Mouse (Mus musculus): ENCODE results near the gene Il1f8. TPM values are rescaled to one million over a fixed set of nuclear protein-coding genes. Genes with fewer than 3 reads are reported as not detected.
A peak's percentile ranks its signal among the peaks of the same experiment; 100 is the strongest.
"Not testable (repeated sequence)": the region's sequence is repeated elsewhere in the genome, so short reads cannot be mapped to it uniquely, and the experiment has no call there.

The Il1f8 gene
- 50.5 and 52.4 TPM in 2 replicates for polyA plus RNA-seq (2015; fragmentation: Nextera tagmentation; extraction: Ambion mirVana)

DNA sequence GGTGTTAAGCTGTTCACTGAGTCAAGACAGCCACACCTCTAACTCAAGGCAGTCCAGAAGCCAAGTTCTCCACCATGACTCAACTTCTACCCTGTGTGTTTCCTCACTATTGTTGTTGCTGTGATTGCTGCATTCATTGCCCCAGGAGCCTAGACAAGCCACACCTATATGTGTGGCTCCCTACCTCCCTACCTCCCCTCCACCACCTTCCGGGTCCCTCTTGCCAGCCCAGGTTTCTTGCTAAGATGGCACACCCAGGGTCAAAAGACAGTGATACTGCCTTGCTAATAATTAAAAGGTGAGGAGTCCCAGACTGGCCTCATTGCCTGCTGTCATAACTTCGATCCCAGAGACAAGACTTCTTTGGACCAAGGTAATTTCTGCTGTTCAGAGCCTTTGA is at the start of gene Il1f8:
Gene Il1f8 (plus strand): TSS at position 301 of the 400 bp plus-strand sequence.
- DNase-seq (ENCODE audit: low spot score) (no peak), ATAC-seq (ENCODE audit: low FRiP score, low TSS enrichment) (no peak)
- H3K27ac ChIP-seq (replicated peaks), result no peak within 1 kb of the TSS
- TF ChIP-seq EP300 (optimal IDR thresholded peaks at IDR 0.05) (no peak), CTCF (IDR thresholded peaks at IDR 0.05; ENCODE audit: low read depth) (no peak)
- H3K4me3 ChIP-seq (ENCODE audit: low read depth, low read length), result no peak within 1 kb of the TSS
- 70% methylated on average over 2 of the region's 2 CpGs for WGBS
- no peaks in the 10 kb centered on the region for H3K36me3 ChIP-seq (ENCODE audit: control insufficient read depth, insufficient read depth, low read length)
- no peaks in the 10 kb centered on the region for H3K9me3 ChIP-seq (ENCODE audit: control insufficient read depth, low read length)
- H3K4me1 ChIP-seq (replicated peaks; ENCODE audit: control insufficient read depth, insufficient read depth), result no peaks in the 10 kb centered on the region
- H3K9ac ChIP-seq (ENCODE audit: low read length), result no peak within 1 kb of the TSS
- no peaks in the 10 kb centered on the region for H3K27me3 ChIP-seq (ENCODE audit: control insufficient read depth, insufficient read depth, low read length)
- no peak within 1 kb of the TSS for H3K4me2 ChIP-seq (replicated peaks; ENCODE audit: low read depth)

DNA sequence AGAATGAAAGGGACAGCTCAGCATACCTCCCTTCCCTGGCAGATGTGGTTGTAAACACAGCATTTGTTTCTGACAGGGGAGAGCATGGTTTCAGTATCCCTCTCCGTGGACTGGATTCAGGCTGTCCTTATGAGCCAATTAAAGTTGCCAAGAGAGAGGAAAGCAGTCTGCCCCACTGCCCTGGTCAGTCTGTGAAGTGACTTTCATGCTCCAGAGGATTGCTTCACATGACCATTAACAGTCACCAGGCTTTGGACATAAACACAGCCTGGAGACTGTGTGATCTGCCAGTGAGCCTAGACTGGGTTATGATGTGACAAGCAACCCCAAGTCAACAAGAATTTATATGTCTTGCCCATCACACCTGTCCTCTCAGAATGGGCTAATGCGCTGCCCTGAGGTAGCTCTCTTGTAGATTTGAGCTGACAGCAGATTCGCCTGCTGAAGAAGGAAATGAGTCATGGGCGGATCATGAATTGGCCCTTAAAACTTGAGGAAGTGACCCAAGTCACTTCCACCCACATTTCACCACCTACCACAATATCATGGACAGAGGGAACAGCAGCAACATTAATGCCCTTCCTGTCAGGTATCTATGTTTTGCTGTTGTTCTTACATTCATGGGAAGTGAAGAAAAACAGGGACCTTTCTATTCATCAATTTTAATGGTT is 49.2 kb upstream of the Il1f8 start:
- no peak overlapping the region for H3K9ac ChIP-seq (ENCODE audit: low read length)
- no peak for TF ChIP-seq CTCF (IDR thresholded peaks at IDR 0.05; ENCODE audit: low read depth)
- TF ChIP-seq EP300 (optimal IDR thresholded peaks at IDR 0.05), result no peak
- no peak overlapping the region for H3K27ac ChIP-seq (replicated peaks)
- H3K9me3 ChIP-seq (ENCODE audit: control insufficient read depth, low read length), result no peaks in the 10 kb centered on the region
- no peak overlapping the region for H3K4me2 ChIP-seq (replicated peaks; ENCODE audit: low read depth)
- DNase-seq (ENCODE audit: low spot score), result no peak
- H3K27me3 ChIP-seq (ENCODE audit: control insufficient read depth, insufficient read depth, low read length), result no peaks in the 10 kb centered on the region
- H3K36me3 ChIP-seq (ENCODE audit: control insufficient read depth, insufficient read depth, low read length), result no peaks in the 10 kb centered on the region
- 66% methylated on average over 4 of the region's 4 CpGs for WGBS
- no peak overlapping the region for H3K4me3 ChIP-seq (ENCODE audit: low read depth, low read length)
- no peak for ATAC-seq (ENCODE audit: low FRiP score, low TSS enrichment)
- H3K4me1 ChIP-seq (replicated peaks; ENCODE audit: control insufficient read depth, insufficient read depth), result no peaks in the 10 kb centered on the region

DNA sequence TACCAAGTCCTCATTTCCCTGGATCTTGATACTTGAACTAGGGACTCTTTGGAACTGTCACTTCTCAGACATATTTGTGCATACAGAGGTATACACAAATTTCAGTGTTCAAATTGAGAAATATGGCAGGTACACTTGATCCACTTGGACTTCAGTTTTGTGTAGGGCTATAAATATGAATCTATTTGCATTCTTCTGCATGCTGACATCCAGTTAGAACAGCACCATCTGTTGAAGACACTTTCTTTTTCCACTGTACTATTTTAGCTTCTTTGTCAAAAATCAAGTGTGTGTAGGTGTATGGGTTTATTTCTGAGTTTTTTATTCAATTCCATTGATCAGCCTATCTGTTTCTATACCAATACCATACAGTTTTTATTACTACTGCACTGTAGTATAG is 43.9 kb upstream of the Il1f8 start:
- Histone ChIP-seq H3K36me3 (ENCODE audit: control insufficient read depth, insufficient read depth, low read length) (no peaks in the 10 kb centered on the region), H3K27me3 (ENCODE audit: control insufficient read depth, insufficient read depth, low read length) (no peaks in the 10 kb centered on the region), H3K4me1 (replicated peaks; ENCODE audit: control insufficient read depth, insufficient read depth) (no peaks in the 10 kb centered on the region), H3K4me3 (ENCODE audit: low read depth, low read length) (no peak overlapping the region), H3K27ac (replicated peaks) (no peak overlapping the region), H3K9me3 (ENCODE audit: control insufficient read depth, low read length) (no peaks in the 10 kb centered on the region), H3K9ac (ENCODE audit: low read length) (no peak overlapping the region), H3K4me2 (replicated peaks; ENCODE audit: low read depth) (no peak overlapping the region)
- no peak for ATAC-seq (ENCODE audit: low FRiP score, low TSS enrichment)
- TF ChIP-seq CTCF (IDR thresholded peaks at IDR 0.05; ENCODE audit: low read depth), result no peak
- no peak for TF ChIP-seq EP300 (optimal IDR thresholded peaks at IDR 0.05)
- no peak for DNase-seq (ENCODE audit: low spot score)

DNA sequence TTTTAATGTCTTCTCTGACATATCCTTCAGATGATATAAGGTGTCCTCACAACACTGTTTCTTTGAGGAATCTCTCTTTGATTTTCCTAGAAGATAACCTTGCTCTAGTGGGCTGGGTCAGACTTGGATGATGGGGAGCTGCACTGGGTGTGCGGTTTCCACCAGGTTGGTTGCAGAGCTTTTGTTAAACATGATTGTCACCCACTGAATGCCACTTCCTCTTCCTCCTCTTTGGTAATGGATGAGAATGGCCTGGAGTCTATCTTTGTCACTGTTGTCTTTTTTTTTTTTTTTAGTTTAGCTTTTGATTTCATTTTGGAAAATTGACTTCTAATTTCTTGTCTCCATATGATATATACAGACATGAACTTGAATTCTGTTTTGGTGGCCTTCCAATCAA is 18.6 kb upstream of the Il1f8 start:
- H3K36me3 ChIP-seq (ENCODE audit: control insufficient read depth, insufficient read depth, low read length), result no peaks in the 10 kb centered on the region
- H3K27ac ChIP-seq (replicated peaks), result no peak overlapping the region
- DNase-seq (ENCODE audit: low spot score) (no peak), ATAC-seq (ENCODE audit: low FRiP score, low TSS enrichment) (no peak)
- no peak for TF ChIP-seq CTCF (IDR thresholded peaks at IDR 0.05; ENCODE audit: low read depth)
- no peak for TF ChIP-seq EP300 (optimal IDR thresholded peaks at IDR 0.05)
- 74% methylated on average over 1 of the region's 1 CpGs for WGBS
- no peaks in the 10 kb centered on the region for H3K4me1 ChIP-seq (replicated peaks; ENCODE audit: control insufficient read depth, insufficient read depth)
- H3K9me3 ChIP-seq (ENCODE audit: control insufficient read depth, low read length), result no peaks in the 10 kb centered on the region
- H3K27me3 ChIP-seq (ENCODE audit: control insufficient read depth, insufficient read depth, low read length), result no peaks in the 10 kb centered on the region
- H3K4me3 ChIP-seq (ENCODE audit: low read depth, low read length), result no peak overlapping the region
- H3K4me2 ChIP-seq (replicated peaks; ENCODE audit: low read depth), result no peak overlapping the region
- H3K9ac ChIP-seq (ENCODE audit: low read length), result no peak overlapping the region

DNA sequence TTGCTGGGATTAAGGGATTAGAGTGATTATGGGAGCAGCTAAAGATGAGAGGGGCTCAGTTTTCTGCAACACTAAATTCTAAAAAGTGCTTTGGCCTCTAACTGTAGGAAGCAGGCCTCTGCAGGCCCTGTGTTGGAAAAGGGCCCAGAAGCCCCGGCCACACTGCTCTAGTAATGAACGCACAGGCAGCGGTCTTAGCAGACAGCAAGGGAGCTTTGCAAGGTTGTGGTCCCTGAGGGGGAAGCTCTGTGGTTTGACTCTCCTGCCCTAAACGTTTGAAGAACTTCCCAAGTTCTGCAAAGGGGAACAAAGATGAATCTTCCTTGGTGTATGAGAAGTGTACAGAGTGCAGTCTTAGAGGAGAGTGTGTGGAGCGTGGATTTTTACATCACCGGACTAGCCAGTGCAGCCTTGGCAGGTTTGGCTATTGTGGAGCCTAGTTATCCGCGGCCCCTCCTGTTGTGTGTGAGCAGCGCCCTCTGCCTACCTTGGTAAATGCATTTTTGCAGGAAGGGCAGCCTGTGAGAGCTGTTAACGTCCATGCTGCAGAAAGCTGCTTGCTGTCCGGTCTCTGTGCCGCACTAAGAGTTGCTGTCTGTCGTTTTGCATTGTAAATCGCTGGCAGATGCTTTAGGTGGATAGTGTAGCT is 28.8 kb downstream of the Il1f8 start:
- H3K27me3 ChIP-seq (ENCODE audit: control insufficient read depth, insufficient read depth, low read length); ATAC-seq (ENCODE audit: low FRiP score, low TSS enrichment); H3K4me2 ChIP-seq (replicated peaks; ENCODE audit: low read depth); H3K9me3 ChIP-seq (ENCODE audit: control insufficient read depth, low read length); H3K4me3 ChIP-seq (ENCODE audit: low read depth, low read length); H3K9ac ChIP-seq (ENCODE audit: low read length); H3K27ac ChIP-seq (replicated peaks); H3K36me3 ChIP-seq (ENCODE audit: control insufficient read depth, insufficient read depth, low read length); H3K4me1 ChIP-seq (replicated peaks; ENCODE audit: control insufficient read depth, insufficient read depth): not testable (repeated sequence)
- WGBS, result 14% methylated on average over 14 of the region's 14 CpGs
- DNase-seq (ENCODE audit: low spot score), result peak; percentile 44
- TF ChIP-seq CTCF (IDR thresholded peaks at IDR 0.05; ENCODE audit: low read depth), result peak; percentile 73

DNA sequence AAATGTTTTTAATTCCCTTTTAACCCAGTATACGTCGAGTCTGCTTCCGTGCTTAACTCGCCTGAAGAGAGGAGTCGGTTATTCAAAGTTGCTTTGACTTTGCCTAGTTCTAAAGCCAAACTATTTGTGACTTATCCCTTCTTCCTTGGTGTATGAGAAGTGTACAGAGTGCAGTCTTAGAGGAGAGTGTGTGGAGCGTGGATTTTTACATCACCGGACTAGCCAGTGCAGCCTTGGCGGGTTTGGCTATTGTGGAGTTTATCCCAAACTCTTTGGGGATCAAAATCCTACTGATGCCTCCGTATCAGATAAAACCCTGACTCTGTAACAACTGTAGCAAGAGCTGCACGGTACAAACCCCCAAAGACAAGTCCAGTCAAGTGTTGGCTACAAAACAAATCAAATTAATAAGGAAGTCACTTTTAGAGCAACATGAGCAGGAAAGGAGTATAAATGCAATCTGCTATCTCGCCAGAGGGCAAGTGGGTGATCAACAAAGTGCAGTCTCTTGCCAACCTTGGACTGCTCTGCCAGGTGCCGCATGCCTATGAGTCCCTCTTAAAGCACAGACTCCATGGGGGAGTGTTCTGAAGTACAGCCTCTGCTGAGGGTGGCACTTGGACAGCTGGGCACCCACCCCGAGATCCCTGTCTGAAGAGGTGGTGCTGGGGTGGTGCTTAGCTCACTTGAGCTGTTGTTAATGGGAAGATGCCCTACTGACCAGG is 29.6 kb downstream of the Il1f8 start:
- H3K9me3 ChIP-seq (ENCODE audit: control insufficient read depth, low read length); H3K9ac ChIP-seq (ENCODE audit: low read length); H3K27ac ChIP-seq (replicated peaks); H3K4me1 ChIP-seq (replicated peaks; ENCODE audit: control insufficient read depth, insufficient read depth); H3K4me3 ChIP-seq (ENCODE audit: low read depth, low read length); H3K4me2 ChIP-seq (replicated peaks; ENCODE audit: low read depth); ATAC-seq (ENCODE audit: low FRiP score, low TSS enrichment); H3K27me3 ChIP-seq (ENCODE audit: control insufficient read depth, insufficient read depth, low read length); DNase-seq (ENCODE audit: low spot score); H3K36me3 ChIP-seq (ENCODE audit: control insufficient read depth, insufficient read depth, low read length): not testable (repeated sequence)
- WGBS, result 49% methylated on average over 13 of the region's 13 CpGs

DNA sequence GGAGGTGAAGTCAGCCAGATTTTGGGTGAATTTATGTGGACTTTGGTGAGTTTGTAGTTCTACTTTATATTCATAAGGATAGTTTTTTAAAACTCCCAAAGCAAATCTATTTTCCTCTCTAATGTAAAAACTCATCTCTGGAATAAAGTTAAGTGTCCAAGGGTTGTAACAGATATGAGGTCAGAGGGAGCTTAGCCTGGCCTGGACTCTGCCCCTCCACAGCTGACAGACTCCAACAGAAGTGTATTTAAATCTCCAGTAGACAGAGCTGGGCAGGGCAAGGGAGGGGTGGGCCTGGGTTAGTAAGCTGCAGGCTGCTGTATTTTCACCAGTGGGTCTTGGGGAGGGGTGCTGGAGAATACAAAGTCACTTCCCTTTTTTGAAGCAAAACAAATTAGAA is 31.1 kb downstream of the Il1f8 start:
- not testable (repeated sequence) for H3K27ac ChIP-seq (replicated peaks); DNase-seq (ENCODE audit: low spot score); H3K4me3 ChIP-seq (ENCODE audit: low read depth, low read length); H3K9me3 ChIP-seq (ENCODE audit: control insufficient read depth, low read length); ATAC-seq (ENCODE audit: low FRiP score, low TSS enrichment); H3K36me3 ChIP-seq (ENCODE audit: control insufficient read depth, insufficient read depth, low read length); H3K4me2 ChIP-seq (replicated peaks; ENCODE audit: low read depth); H3K27me3 ChIP-seq (ENCODE audit: control insufficient read depth, insufficient read depth, low read length); H3K9ac ChIP-seq (ENCODE audit: low read length); H3K4me1 ChIP-seq (replicated peaks; ENCODE audit: control insufficient read depth, insufficient read depth)
